Mouse (Mus musculus) ES-Bruce4 (cell line): ENCODE measurements around the gene Ahdc1. TPM values are rescaled to one million over a fixed set of nuclear protein-coding genes. Genes with fewer than 3 reads are reported as not detected.

Experiments
- H3K27ac ChIP-seq: 2 replicates; pipeline ENCODE4 v1.5.1; 2012; ENCODE audit warnings: low read length, inconsistent platforms; ENCODE audit not compliant: insufficient read depth
- H3K27me3 ChIP-seq: 2 replicates; pipeline ENCODE4 v1.6.1; 2012; ENCODE audit warnings: mild to moderate bottlenecking, low read length, inconsistent platforms; ENCODE audit not compliant: control insufficient read depth, poor library complexity, insufficient read depth, severe bottlenecking
- H3K36me3 ChIP-seq: 2 replicates; pipeline ENCODE4 v1.6.1; 2012; ENCODE audit warnings: inconsistent platforms, mild to moderate bottlenecking, low read length, moderate library complexity; ENCODE audit not compliant: control insufficient read depth, poor library complexity, insufficient read depth, severe bottlenecking
- H3K4me1 ChIP-seq: one replicate; pipeline ENCODE4 v1.8.1; 2011; ENCODE audit warnings: low read length; ENCODE audit not compliant: control insufficient read depth, insufficient read depth
- H3K4me3 ChIP-seq: 2 replicates; pipeline ENCODE4 v1.5.1; 2011; ENCODE audit warnings: low read depth, mild to moderate bottlenecking, low read length
- H3K9ac ChIP-seq: 2 replicates; pipeline ENCODE4 v1.6.1; 2012; ENCODE audit warnings: low read depth, mild to moderate bottlenecking, inconsistent platforms; ENCODE audit not compliant: poor library complexity, severe bottlenecking
- H3K9me3 ChIP-seq: replicated peaks from 2 replicates; pipeline ENCODE4 v1.6.1; 2012; ENCODE audit warnings: mild to moderate bottlenecking, low read length, inconsistent platforms; ENCODE audit not compliant: control insufficient read depth, poor library complexity, insufficient read depth, severe bottlenecking
- CTCF ChIP-seq: IDR thresholded peaks from one replicate; pipeline ENCODE4 v1.8.1; 2011; ENCODE audit warnings: low read depth, low read length
- EP300 ChIP-seq: IDR thresholded peaks from 2 replicates; pipeline ENCODE4 v1.6.1; 2011; ENCODE audit warnings: low read depth, low read length; ENCODE audit not compliant: insufficient read depth
- POLR2A ChIP-seq: IDR thresholded peaks from one replicate; pipeline ENCODE4 v1.8.1; 2011; ENCODE audit warnings: low read length; ENCODE audit not compliant: insufficient read depth
- polyA plus RNA-seq: library from polyadenylated mRNA; stranded (reverse); fragments of >200 nt; gene quantifications from 2 replicates; pipeline ENCODE4 v1.2.4, GENCODE M21; 2011; ENCODE audit warnings: low read depth; ENCODE audit not compliant: missing spikeins, insufficient read depth, insufficient read length

Gene Ahdc1
- polyA plus RNA-seq, 1 experiment = 88.2 TPM

DNA sequence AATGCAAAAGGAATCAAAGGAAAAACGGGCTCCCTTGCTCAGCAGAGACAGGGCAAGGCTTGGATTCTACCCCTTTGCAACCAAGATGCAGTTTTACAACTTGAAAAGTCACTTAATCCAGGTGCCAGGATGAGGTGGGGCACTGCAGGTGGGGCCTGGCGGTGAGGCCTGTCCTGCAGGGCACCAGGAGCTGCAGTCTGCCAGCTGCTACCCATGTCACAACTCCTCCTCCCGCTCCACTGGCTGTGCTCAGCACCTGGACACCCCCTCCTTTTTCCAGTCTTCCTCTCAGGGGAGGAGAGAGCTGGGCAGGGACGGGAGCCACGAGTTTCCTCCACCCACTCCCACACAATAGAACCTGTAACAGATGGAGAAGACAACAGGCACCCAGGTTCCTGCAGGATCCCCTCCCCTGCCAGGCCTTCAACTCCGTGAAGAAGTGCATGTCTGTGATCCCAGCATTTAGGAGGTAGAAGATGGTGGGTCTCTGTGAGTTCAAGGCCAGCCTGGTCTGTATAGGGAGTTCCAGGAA, 102.4 kb downstream of the Ahdc1 start:
- Histone ChIP-seq H3K36me3 (no peaks in the 10 kb centered on the region), H3K27ac (peak overlapping the region; percentile 29), H3K9me3 (no peaks in the 10 kb centered on the region), H3K9ac (no peak overlapping the region), H3K27me3 (no peaks in the 10 kb centered on the region), H3K4me1 (peaks cover 16% of the 10 kb centered on the region), H3K4me3 (no peak overlapping the region)
- TF ChIP-seq POLR2A = no peak
- TF ChIP-seq CTCF = no peak
- no peak for TF ChIP-seq EP300

GRCm38 (mm10) chr4:133114762-133115161, 103.7 kb downstream of the Ahdc1 start:
- H3K9ac ChIP-seq = no peak overlapping the region
- H3K27me3 ChIP-seq = no peaks in the 10 kb centered on the region
- H3K9me3 ChIP-seq = no peaks in the 10 kb centered on the region
- H3K27ac ChIP-seq = peak overlapping the region; percentile 61
- H3K36me3 ChIP-seq = no peaks in the 10 kb centered on the region
- H3K4me1 ChIP-seq = peaks cover 20% of the 10 kb centered on the region
- no peak overlapping the region for H3K4me3 ChIP-seq
- TF ChIP-seq EP300 = 0 out of 2 replicates have a peak, but pooled peaks have one; percentile 43
- no peak for TF ChIP-seq CTCF

DNA sequence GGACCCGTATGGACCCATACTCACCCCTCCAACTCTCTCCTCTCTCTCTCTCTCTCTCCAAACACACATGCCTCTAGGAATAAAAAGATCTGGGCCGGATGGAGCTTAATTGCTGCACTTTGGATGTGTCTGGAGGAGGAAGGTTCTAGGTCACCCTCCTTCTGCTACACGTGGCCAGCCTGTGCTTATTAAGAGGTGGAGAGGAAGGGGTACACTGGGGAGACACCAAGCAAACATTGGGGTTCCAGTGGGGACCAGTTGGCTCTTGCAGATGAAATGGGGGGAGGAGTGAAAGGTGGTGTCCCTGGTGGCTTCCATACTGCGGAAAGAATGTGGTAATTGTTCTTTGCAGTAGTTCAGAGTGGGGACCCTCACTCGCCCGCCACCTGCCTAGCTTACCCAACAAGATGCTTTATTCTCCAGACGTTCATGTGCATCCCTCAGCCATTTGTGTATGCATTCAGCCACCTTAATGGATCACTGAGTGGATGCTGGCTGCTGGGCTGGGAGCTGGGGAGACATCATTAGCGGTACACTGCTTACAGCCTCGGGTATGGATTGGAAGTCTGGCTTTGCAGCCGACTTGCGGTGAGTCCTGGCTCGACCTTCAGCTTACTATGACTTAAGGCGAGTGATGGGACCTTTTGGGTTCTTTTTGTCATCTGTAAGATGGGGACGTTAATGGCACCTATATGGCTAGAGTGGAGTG, 104.8 kb downstream of the Ahdc1 start:
- TF ChIP-seq POLR2A (no peak), EP300 (no peak), CTCF (no peak)
- Histone ChIP-seq H3K9me3 (no peaks in the 10 kb centered on the region), H3K4me1 (peaks cover 20% of the 10 kb centered on the region), H3K9ac (no peak overlapping the region; the same call in 1 of the 2 replicates), H3K4me3 (peak overlapping the region; percentile 25), H3K36me3 (no peaks in the 10 kb centered on the region), H3K27me3 (no peaks in the 10 kb centered on the region), H3K27ac (peak overlapping the region; percentile 76)

DNA sequence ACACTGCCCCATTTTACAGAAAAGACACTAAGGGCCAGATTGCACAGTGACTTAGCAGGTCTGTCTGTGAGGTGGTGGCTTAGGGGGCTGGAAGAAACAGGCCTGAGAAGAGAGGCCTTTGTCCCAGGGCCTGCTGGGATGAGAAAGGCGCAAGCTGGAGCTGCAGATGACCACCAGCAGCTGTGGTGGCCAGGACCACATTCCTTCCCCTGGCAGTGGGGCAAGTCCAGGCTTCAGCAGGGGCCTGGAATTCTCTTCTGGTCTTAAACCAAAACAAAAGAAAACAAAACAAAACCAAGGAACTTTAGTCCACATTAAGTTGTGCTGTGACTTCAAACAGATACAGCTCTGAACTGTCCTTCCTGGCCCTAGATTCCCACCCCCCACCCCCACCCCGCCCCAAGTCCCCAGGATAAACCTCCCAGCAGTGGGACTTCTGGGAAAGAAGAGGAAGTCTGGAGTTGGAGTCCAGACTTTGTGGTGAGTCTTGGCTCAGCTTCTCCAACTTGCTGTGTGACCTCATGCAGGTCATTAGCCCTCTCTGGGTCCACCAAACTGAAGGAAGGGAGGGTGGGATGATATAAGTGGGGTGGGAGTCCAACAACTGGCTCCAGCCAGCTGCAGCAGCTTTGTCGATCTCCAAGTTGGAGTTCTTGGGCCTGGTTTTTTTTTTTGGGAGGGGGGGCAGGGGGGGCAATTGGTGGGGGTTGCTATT, 105.9 kb downstream of the Ahdc1 start:
- Histone ChIP-seq H3K36me3 (no peaks in the 10 kb centered on the region), H3K27me3 (no peaks in the 10 kb centered on the region), H3K4me1 (peaks cover 25% of the 10 kb centered on the region), H3K9ac (peak overlapping the region; percentile 41), H3K27ac (peak overlapping the region; percentile 63), H3K4me3 (peak overlapping the region; percentile 50), H3K9me3 (no peaks in the 10 kb centered on the region)
- TF ChIP-seq CTCF (no peak), EP300 (no peak), POLR2A (no peak)

DNA sequence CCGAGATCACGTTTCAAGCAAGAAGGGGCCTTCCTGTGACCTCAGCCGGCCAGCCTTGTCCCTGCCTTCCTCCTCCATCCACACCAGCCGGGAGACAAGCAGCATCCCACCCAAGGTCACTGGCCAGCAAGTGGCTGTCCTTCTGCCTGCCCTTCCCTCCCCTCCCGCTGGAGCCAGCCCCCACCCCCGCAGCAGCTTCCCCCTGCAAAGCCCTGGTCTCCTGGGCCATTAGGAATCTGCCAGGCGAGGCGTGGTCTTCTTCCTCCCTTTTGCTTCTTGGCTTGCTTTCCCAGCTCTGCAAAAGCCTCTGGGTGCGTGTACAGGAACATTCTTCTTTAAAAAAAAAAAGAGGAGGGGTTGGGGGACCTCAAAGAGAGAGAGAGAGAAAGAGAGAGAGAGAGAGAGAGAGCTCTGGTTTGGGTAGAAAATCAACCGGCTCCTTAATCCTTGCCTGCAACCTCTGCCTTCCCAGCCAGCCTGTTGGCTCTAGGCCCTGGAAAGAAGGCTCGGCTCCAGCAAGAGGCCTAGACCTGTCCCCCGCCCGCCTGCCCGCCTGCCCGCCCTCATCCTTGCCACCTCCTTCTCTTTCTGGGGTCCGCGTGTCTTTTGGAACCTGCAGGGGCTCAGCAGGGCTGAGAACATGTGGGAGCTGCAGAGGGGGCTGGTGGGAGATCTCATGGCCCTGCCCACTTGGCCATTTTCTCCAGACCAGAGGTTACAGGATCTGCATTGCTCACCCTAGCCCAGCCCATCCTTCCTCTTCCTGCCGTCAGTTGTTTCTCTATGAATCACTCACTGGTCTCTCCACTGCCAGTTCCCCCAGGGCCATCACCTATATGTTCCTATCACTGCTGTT, 106.7 kb downstream of the Ahdc1 start:
- Histone ChIP-seq H3K9me3 (no peaks in the 10 kb centered on the region), H3K4me3 (peak overlapping the region; percentile 50), H3K27ac (peak overlapping the region; percentile 84), H3K36me3 (no peaks in the 10 kb centered on the region), H3K4me1 (peaks cover 23% of the 10 kb centered on the region), H3K27me3 (no peaks in the 10 kb centered on the region), H3K9ac (peak overlapping the region; percentile 41)
- TF ChIP-seq POLR2A (no peak), CTCF (no peak), EP300 (no peak)
